ENCODE assay signal across 8 mouse cellular contexts in the genomic region with DNA sequence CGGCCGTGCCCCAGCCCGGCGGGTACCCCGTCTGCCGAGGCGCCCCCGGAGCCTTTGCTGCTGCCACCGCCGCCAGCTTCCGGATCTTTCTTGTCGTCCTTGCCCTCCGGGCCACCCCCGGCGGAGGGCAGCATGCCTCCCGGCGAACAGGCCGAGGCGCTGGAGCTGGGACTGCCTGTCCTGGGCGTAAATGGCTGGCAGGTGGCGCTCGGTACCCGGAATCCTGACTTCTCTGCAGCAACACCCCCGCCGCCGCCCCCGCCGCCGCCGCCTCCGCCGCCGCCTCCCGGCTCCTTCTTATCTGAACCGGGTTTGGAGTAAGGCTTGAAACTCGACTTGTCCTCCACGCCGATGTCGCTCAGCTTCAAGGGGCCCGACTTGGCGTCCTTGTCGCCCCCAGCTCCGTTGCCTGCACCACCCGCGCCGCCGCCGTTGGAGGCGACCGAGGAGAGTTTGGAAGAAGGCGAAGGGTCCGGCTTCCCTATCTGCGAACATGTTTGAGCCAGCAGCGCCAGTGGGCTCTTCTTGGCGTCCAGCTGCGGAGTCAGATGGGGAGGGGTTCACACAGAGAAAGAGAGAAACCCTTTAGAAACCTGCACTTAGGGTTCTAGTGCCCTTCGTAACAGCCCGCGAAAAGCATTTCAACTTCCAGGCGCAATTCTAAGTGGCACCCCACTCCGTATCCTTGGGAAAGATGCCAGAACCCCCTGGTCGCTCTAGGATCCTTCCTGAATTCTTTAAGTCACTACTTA. TPM values are rescaled to one million over a fixed set of nuclear protein-coding genes. Genes with fewer than 3 reads are reported as not detected.
DNase-seq lines count a peak whose midpoint lies in the region; ATAC-seq lines count a peak whose summit lies in the region.

No protein-coding gene starts in this region.

- under 1% methylated on average over 57 of the region's 62 CpGs for WGBS in hindbrain, embryonic 13.5 days

- peak overlapping the region; percentile 99 for H3K27ac ChIP-seq in hindbrain, embryonic 13.5 days

- peaks cover 8% of the 10 kb centered on the region; the same call in 1 of the 2 replicates for H3K36me3 ChIP-seq in hindbrain, embryonic 13.5 days

- peak overlapping the region; percentile 97 for H3K9ac ChIP-seq in hindbrain, embryonic 13.5 days

- ATAC-seq in hindbrain, embryonic 13.5 days (ENCODE audit: low FRiP score) = no peak

- H3K4me3 ChIP-seq in hindbrain, embryonic 13.5 days = peak overlapping the region; percentile 86

- H3K9me3 ChIP-seq in hindbrain, embryonic 13.5 days = no peaks in the 10 kb centered on the region

- peak; percentile 48 for DNase-seq in MN1 (ENCODE audit: low spot score)
- peak; percentile 67 for DNase-seq in cerebellum, adult 9-11 months
- peak; percentile 68 to 74 for DNase-seq in frontal cortex, postnatal 36 days (ENCODE audit: low spot score in 2 of 2)
- peak; percentile 79 to 85 for DNase-seq in layer of hippocampus, postnatal 36 days
- DNase-seq in lung, postnatal 14 days = peak; percentile 91
- DNase-seq in retina, postnatal 1 day = peak; percentile 87
- DNase-seq in urinary bladder, adult 2 months (ENCODE audit: low spot score) = peak; percentile 78

- H3K4me1 ChIP-seq in hindbrain, embryonic 13.5 days (replicated peaks) = peaks cover 71% of the 10 kb centered on the region

- H3K27me3 ChIP-seq in hindbrain, embryonic 13.5 days = peaks cover 24% of the 10 kb centered on the region

- peak overlapping the region; percentile 78 for H3K4me2 ChIP-seq in hindbrain, embryonic 13.5 days

RNA-seq across cellular contexts. Expression of a gene that starts 3.2 kb away (rescaled TPM):
- 16.1 and 16.8 TPM in 2 replicates for polyA plus RNA-seq in hindbrain, embryonic 13.5 days (2015; fragmentation: Nextera tagmentation; extraction: Ambion mirVana)
- total RNA-seq in layer of hippocampus, postnatal 36 days (2021) = 1 to 10 TPM; 2.8 to 3.0 TPM
- 14.3 and 26.0 TPM in 2 replicates for polyA plus RNA-seq in urinary bladder, adult 2 months (2012; rRNA removed)

RNA-seq across cellular contexts. Expression of a gene that starts 33.4 kb away (rescaled TPM):
- 0.16 TPM in 1 of 2 replicates, not detected in the other for polyA plus RNA-seq in hindbrain, embryonic 13.5 days (2015; fragmentation: Nextera tagmentation; extraction: Ambion mirVana)
- 1 to 10 TPM in 1 of 2 experiments, under 1 TPM in 1; 0.87 to 1.0 TPM for total RNA-seq in layer of hippocampus, postnatal 36 days (2021)
- 0.74 and 1.3 TPM in 2 replicates for polyA plus RNA-seq in urinary bladder, adult 2 months (2012; rRNA removed)
